ENCODE assay signal across 10 mouse cellular contexts in the genomic region with DNA sequence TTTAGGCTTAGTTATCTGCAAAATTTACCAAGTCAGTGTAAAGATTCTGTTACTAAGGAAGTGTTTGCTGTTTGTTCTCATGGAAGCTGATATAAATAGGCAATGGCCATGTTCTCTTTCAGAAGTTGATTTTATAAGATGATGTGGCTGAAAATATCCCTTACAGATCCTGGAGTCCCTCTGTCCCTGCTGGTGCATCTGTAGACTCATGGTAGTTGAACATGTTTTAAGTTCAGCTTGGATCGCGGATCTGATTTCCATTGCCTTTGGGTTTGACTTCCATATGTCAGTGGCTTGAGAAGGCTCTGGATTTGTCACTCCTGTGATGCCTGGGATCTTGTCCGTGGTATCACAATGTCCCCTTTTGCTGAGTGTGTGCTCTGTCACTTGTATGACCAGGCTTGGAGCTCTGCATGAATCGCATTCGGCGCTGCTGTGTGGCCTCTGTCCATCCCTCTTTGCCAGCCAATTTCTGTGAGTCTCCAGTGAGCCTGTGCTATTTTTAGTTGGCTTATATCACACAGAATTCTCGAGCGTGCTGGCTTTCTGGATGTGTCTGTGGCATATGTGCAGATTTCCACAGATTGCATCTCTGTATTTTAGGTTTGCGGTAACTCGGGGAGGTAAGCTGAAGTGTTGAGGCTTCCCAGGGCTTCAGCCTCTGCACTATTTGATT. TPM values are rescaled to one million over a fixed set of nuclear protein-coding genes. Genes with fewer than 3 reads are reported as not detected.
DNase-seq lines count a peak whose midpoint lies in the region; ATAC-seq lines count a peak whose summit lies in the region.
"Had no signal": no experiment of that assay in that cellular context is flagged by ENCODE, and none has a peak within 500 bp of the region (broad histone marks: within the 10 kb centered on the region; RNA-seq: fewer than 3 reads in every experiment).

No protein-coding gene starts in this region.

- no peak for ATAC-seq in megakaryocyte progenitor cell, adult 5-6 weeks (replicated peaks; ENCODE audit: poor library complexity)

- DNase-seq in frontal cortex, adult 2 months (ENCODE audit: extremely low spot score in 1 of 2, low spot score in 1 of 2): peak; percentile 65 to 72
- no peak for DNase-seq in frontal cortex, postnatal 10 days (ENCODE audit: low spot score in 2 of 2)
- peak; percentile 44 to 61 for DNase-seq in cerebellum, adult 18-20 months
- peak; percentile 45 for DNase-seq in heart, adult 8-10 months (ENCODE audit: low spot score)
- peak; percentile 40 to 47 for DNase-seq in layer of hippocampus, postnatal 14 days (ENCODE audit: low spot score in 2 of 2)
- DNase-seq in neural tube, embryonic 10.5 days (ENCODE audit: extremely low spot score, low spot score): no peak
- DNase-seq in spleen, postnatal 4 days (ENCODE audit: low spot score in 2 of 2): no peak
- DNase-seq: kidney, postnatal 10 days; lung, adult 2 months had no signal

RNA-seq across cellular contexts. Expression of a gene that starts 41.3 kb away (rescaled TPM):
- polyA plus RNA-seq in frontal cortex, adult 2 months (2012; rRNA removed): 44.6 and 57.4 TPM in 2 replicates
- 10 to 100 TPM in 3 of 4 experiments, 1 to 10 TPM in 1; 9.8 to 31.3 (median 20.9) TPM for total RNA-seq in heart, adult 8-10 months (2022)
- total RNA-seq in layer of hippocampus, postnatal 14 days (2021): 10 to 100 TPM; 19.4 to 27.4 TPM
- 256 and 259 TPM in 2 replicates for total RNA-seq in megakaryocyte progenitor cell, adult 5-6 weeks (2015)
- total RNA-seq in megakaryocyte progenitor cell, adult 5-6 weeks (2017): 119 and 149 TPM in 2 replicates

RNA-seq across cellular contexts. Expression of a gene that starts 45.5 kb away (rescaled TPM):
- 17.6 and 18.7 TPM in 2 replicates for polyA plus RNA-seq in frontal cortex, adult 2 months (2012; rRNA removed)
- total RNA-seq in heart, adult 8-10 months (2022): 1 to 10 TPM; 2.5 to 4.9 (median 3.3) TPM
- 10 to 100 TPM; 17.1 to 19.7 TPM for total RNA-seq in layer of hippocampus, postnatal 14 days (2021)
- total RNA-seq in megakaryocyte progenitor cell, adult 5-6 weeks (2015): not detected in 2 replicates
- not detected in 2 replicates for total RNA-seq in megakaryocyte progenitor cell, adult 5-6 weeks (2017)

Comparison
In these comparisons a context has a peak if more than half of its experiments do, and no peak if none do; other contexts are left out.
1. DNase-seq: peak in frontal cortex, adult 2 months (2 of 2), cerebellum, adult 18-20 months (2 of 2), heart, adult 8-10 months (single experiment) and layer of hippocampus, postnatal 14 days (2 of 2); none in frontal cortex, postnatal 10 days (0 of 2), neural tube, embryonic 10.5 days (single experiment) and spleen, postnatal 4 days (0 of 2).